Mouse (Mus musculus): ENCODE data around the gene Gm21870.
"Not testable (repeated sequence)": the region's sequence is repeated elsewhere in the genome, so short reads cannot be mapped to it uniquely, and the experiment has no call there.

Gm21870 gene

GRCm38 (mm10) chrX:33986716-33987115 is at the start of gene Gm21870:
TSS of gene Gm21870 (minus strand) at chrX:33986816.
- DNase-seq (ENCODE audit: low spot score), result not testable (repeated sequence)

GRCm38 (mm10) chrX:33956440-33956839 is 30.2 kb downstream of the Gm21870 start, which contains the start of gene Btbd35f6:
TSS of gene Btbd35f6 (minus strand) at chrX:33956540.
- not testable (repeated sequence) for DNase-seq (ENCODE audit: low spot score)
